Mouse (Mus musculus) large intestine, adult 2 months (tissue): ENCODE data around the gene Tpsb2. TPM values are rescaled to one million over a fixed set of nuclear protein-coding genes. Genes with fewer than 3 reads are reported as not detected.

Source experiments
- DNase-seq: peaks from one replicate; pipeline ENCODE4 v3.0.0-alpha.2; 2012; ENCODE audit warnings: low read depth, low spot score
- WGBS: fragments of 180-500 bp; shearing (Covaris S2); methylation state at CpG from one replicate; pipeline ENCODE4 v1.1.7; 2018; 5-methylcytosine and 5-hydroxymethylcytosine counted together
- polyA plus RNA-seq: library from polyadenylated mRNA; depleted of rRNA; stranded (reverse); fragments of >200 nt; gene quantifications from 2 replicates; pipeline ENCODE4 v1.2.3, GENCODE M21; 2012; rRNA removed

Gene Tpsb2
- polyA plus RNA-seq, result 0.58 and 0.59 TPM in 2 replicates

GRCm38 (mm10) chr17:25366005-25366404, at the start of gene Tpsb2:
Gene Tpsb2, plus strand, starts transcription at chr17:25366305.
- WGBS, result 64% methylated on average over 2 of the region's 2 CpGs
- DNase-seq, result no peak

- whole genome bisulfite sequencing, result 64% methylated on average over 5 of the region's 5 CpGs
- DNase-seq, result no peak
These were observed 47.8 kb upstream of the Tpsb2 start, which contains the start of gene Prss29 for GRCm38 (mm10) chr17:25318354-25318753. Gene Prss29, plus strand, starts transcription at chr17:25318654.

GRCm38 (mm10) chr17:25320819-25321218, 45.3 kb upstream of the Tpsb2 start:
- 85% methylated on average over 8 of the region's 8 CpGs for WGBS

GRCm38 (mm10) chr17:25322930-25323329, 43.2 kb upstream of the Tpsb2 start:
- WGBS, result 8% methylated on average over 2 of the region's 2 CpGs

More at GRCm38 (mm10) chr17:25320819-25321218, 45.3 kb upstream of the Tpsb2 start:
- DNase-seq, result no peak

GRCm38 (mm10) chr17:25332321-25332720, 33.8 kb upstream of the Tpsb2 start:
- no peak for DNase-seq
- WGBS, result 57% methylated on average over 9 of the region's 9 CpGs

More at GRCm38 (mm10) chr17:25322930-25323329, 43.2 kb upstream of the Tpsb2 start:
- no peak for DNase-seq

GRCm38 (mm10) chr17:25333943-25334342, 32.2 kb upstream of the Tpsb2 start:
- DNase-seq, result peak; percentile 10
- 3% methylated on average over 8 of the region's 8 CpGs for WGBS

- DNase-seq, result no peak
- 78% methylated on average over 4 of the region's 4 CpGs for WGBS
These were observed 27.9 kb upstream of the Tpsb2 start for GRCm38 (mm10) chr17:25338218-25338617.

- WGBS, result 85% methylated on average over 6 of the region's 6 CpGs
- DNase-seq, result no peak
These were observed 26.1 kb upstream of the Tpsb2 start for GRCm38 (mm10) chr17:25340003-25340402.

GRCm38 (mm10) chr17:25341490-25341889, 24.6 kb upstream of the Tpsb2 start:
- WGBS, result 24% methylated on average over 3 of the region's 3 CpGs
- DNase-seq, result no peak

- DNase-seq, result no peak
- 79% methylated on average over 4 of the region's 4 CpGs for WGBS
These were observed 20.6 kb upstream of the Tpsb2 start, which contains the start of gene Tpsab1 for GRCm38 (mm10) chr17:25345462-25345861. Gene Tpsab1, minus strand, starts transcription at chr17:25345562.

- 49% methylated on average over 2 of the region's 2 CpGs for WGBS
- DNase-seq, result no peak
These were observed 4.8 kb upstream of the Tpsb2 start for GRCm38 (mm10) chr17:25361291-25361690.

GRCm38 (mm10) chr17:25363726-25364125, 2.4 kb upstream of the Tpsb2 start:
- no peak for DNase-seq

GRCm38 (mm10) chr17:25368973-25369372, 2.9 kb downstream of the Tpsb2 start, which contains the start of gene Tpsg1:
Gene Tpsg1, plus strand, starts transcription at chr17:25369273.
- 71% methylated on average over 3 of the region's 3 CpGs for WGBS

More at GRCm38 (mm10) chr17:25363726-25364125, 2.4 kb upstream of the Tpsb2 start:
- 0% methylated on average over 1 of the region's 1 CpGs for WGBS

GRCm38 (mm10) chr17:25372491-25372890, 6.4 kb downstream of the Tpsb2 start:
- no peak for DNase-seq
- 23% methylated on average over 8 of the region's 8 CpGs for WGBS

More at GRCm38 (mm10) chr17:25368973-25369372, 2.9 kb downstream of the Tpsb2 start, which contains the start of gene Tpsg1:
- no peak for DNase-seq

- WGBS, result 24% methylated on average over 9 of the region's 9 CpGs
- no peak for DNase-seq
These were observed 7.9 kb downstream of the Tpsb2 start for GRCm38 (mm10) chr17:25374011-25374410.

GRCm38 (mm10) chr17:25394526-25394925, 28.4 kb downstream of the Tpsb2 start:
- 78% methylated on average over 4 of the region's 4 CpGs for WGBS
- DNase-seq, result no peak

- 31% methylated on average over 14 of the region's 14 CpGs for WGBS
- DNase-seq, result peak; percentile 16
These were observed 31.9 kb downstream of the Tpsb2 start for GRCm38 (mm10) chr17:25397804-25398519.

GRCm38 (mm10) chr17:25398520-25398838, 32.4 kb downstream of the Tpsb2 start:
- DNase-seq, result no peak
- WGBS, result 58% methylated on average over 13 of the region's 13 CpGs

GRCm38 (mm10) chr17:25400443-25400842, 34.3 kb downstream of the Tpsb2 start:
- DNase-seq, result no peak
- WGBS, result 9% methylated on average over 7 of the region's 7 CpGs

GRCm38 (mm10) chr17:25401491-25401890, 35.4 kb downstream of the Tpsb2 start:
- 48% methylated on average over 4 of the region's 4 CpGs for WGBS
- DNase-seq, result no peak

GRCm38 (mm10) chr17:25402224-25402623, 36.1 kb downstream of the Tpsb2 start:
- DNase-seq, result no peak
- WGBS, result 87% methylated on average over 13 of the region's 13 CpGs
